Mouse (Mus musculus) c-Kit-negative CD71-positive TER-119-positive erythroid progenitor cells, embryonic 14.5 days (primary cell): ENCODE results near the gene Rbm33.

Experiments used
- DNase-seq: peaks from one replicate; pipeline ENCODE4 v3.0.0-alpha.2; 2013; ENCODE audit warnings: low read depth, low spot score

Gene Rbm33

GRCm38 (mm10) chr5:28462741-28463590, 146.0 kb downstream of the Rbm33 start:
- DNase-seq: no peak

- no peak for DNase-seq
Measured at GRCm38 (mm10) chr5:28463656-28464055, 146.7 kb downstream of the Rbm33 start.

- DNase-seq: no peak
Measured at GRCm38 (mm10) chr5:28464361-28465098, 147.6 kb downstream of the Rbm33 start.

- no peak for DNase-seq
Measured at GRCm38 (mm10) chr5:28465099-28465406, 148.1 kb downstream of the Rbm33 start.

- DNase-seq: no peak
Measured at GRCm38 (mm10) chr5:28465526-28465925, 148.6 kb downstream of the Rbm33 start.

GRCm38 (mm10) chr5:28466351-28466750, 149.4 kb downstream of the Rbm33 start:
- no peak for DNase-seq

- DNase-seq: no peak
Measured at GRCm38 (mm10) chr5:28466760-28467306, 149.9 kb downstream of the Rbm33 start, which contains the start of gene Shh. Gene Shh (minus strand): TSS chr5:28467256.
